Mouse (Mus musculus): ENCODE results near the gene Ltbp3.

Ltbp3 gene

GRCm38 (mm10) chr19:5806809-5807205 lies 66.1 kb downstream of the Ltbp3 start:
- no peak for DNase-seq (ENCODE audit: low spot score)

GRCm38 (mm10) chr19:5807740-5808139 lies 67.0 kb downstream of the Ltbp3 start:
- no peak for DNase-seq (ENCODE audit: low spot score)

Data from ovary, postnatal 10 days (tissue).